Mouse (Mus musculus) MEL (cell line): Measurements from ENCODE around the gene Tab1. TPM values are rescaled to one million over a fixed set of nuclear protein-coding genes. Genes with fewer than 3 reads are reported as not detected.

Source experiments
- DNase-seq: peaks from one replicate; pipeline ENCODE4 v3.0.0; 2011; ENCODE audit warnings: low read depth, low spot score
- H3K27ac ChIP-seq: 2 replicates; pipeline ENCODE4 v1.5.1; 2012; ENCODE audit warnings: low read depth, mild to moderate bottlenecking, control low read depth, low read length, moderate library complexity; ENCODE audit not compliant: control insufficient read depth
- H3K27me3 ChIP-seq, 2 experiments: fragments of 150-350 bp in 1 of 2; sonication (generic) in 1 of 2; 2 replicates each; pipeline ENCODE4 v1.6.1; 2012; ENCODE audit warnings: low read length in 2 of 2, mild to moderate bottlenecking in 2 of 2, improper control_type of control experiment in 1 of 2, moderate library complexity in 1 of 2; ENCODE audit not compliant: insufficient read depth in 2 of 2, control insufficient read depth in 1 of 2
- H3K36me3 ChIP-seq, 2 experiments: 2 replicates each; pipeline ENCODE4 v1.6.1; 2012 to 2014; ENCODE audit warnings: low read length in 2 of 2, improper control_type of control experiment in 1 of 2, inconsistent platforms in 1 of 2, mild to moderate bottlenecking in 1 of 2; ENCODE audit not compliant: insufficient read depth in 2 of 2, control insufficient read depth in 1 of 2
- H3K4me1 ChIP-seq, 2 experiments: fragments of 150-350 bp in 1 of 2; sonication (generic) in 1 of 2; 2 replicates each; pipeline ENCODE4 v1.6.1; 2012; ENCODE audit warnings: low read length in 2 of 2, improper control_type of control experiment in 1 of 2, mild to moderate bottlenecking in 1 of 2; ENCODE audit not compliant: insufficient read depth in 2 of 2, control insufficient read depth in 1 of 2
- H3K4me3 ChIP-seq, 2 experiments: fragments of 150-350 bp in 1 of 2; sonication (generic) in 1 of 2; 2 replicates each; pipeline ENCODE4 v1.5.1; 2012; ENCODE audit warnings: low read depth in 2 of 2, low read length in 2 of 2, mild to moderate bottlenecking in 2 of 2, moderate library complexity in 2 of 2, control low read depth in 1 of 2, improper control_type of control experiment in 1 of 2; ENCODE audit not compliant: control insufficient read depth in 1 of 2, insufficient read depth in 1 of 2
- H3K79me2 ChIP-seq: 2 replicates; pipeline ENCODE4 v1.6.1; 2012; ENCODE audit warnings: mild to moderate bottlenecking, low read length, moderate library complexity; ENCODE audit not compliant: control insufficient read depth, poor library complexity, insufficient read depth
- H3K9ac ChIP-seq: 2 replicates; pipeline ENCODE4 v1.6.1; 2012; ENCODE audit warnings: low read depth, mild to moderate bottlenecking, control low read depth, low read length, moderate library complexity; ENCODE audit not compliant: control insufficient read depth, poor library complexity, severe bottlenecking
- H3K9me3 ChIP-seq: fragments of 150-350 bp; sonication (generic); replicated peaks from 2 replicates; pipeline ENCODE4 v1.6.1; 2012; ENCODE audit warnings: mild to moderate bottlenecking, low read length, improper control_type of control experiment, moderate library complexity; ENCODE audit not compliant: insufficient read depth
- CHD1 ChIP-seq: IDR thresholded peaks from 2 replicates; pipeline ENCODE4 v1.6.1; 2012; ENCODE audit warnings: low read depth, mild to moderate bottlenecking, inconsistent platforms, low read length, improper control_type of control experiment
- CHD2 ChIP-seq: IDR thresholded peaks from 2 replicates; pipeline ENCODE4 v1.6.1; 2011; ENCODE audit warnings: low read length, improper control_type of control experiment
- CTCF ChIP-seq, 3 experiments: IDR thresholded peaks in 2 of 3; conservative IDR thresholded peaks in 1 of 3; 2 replicates each; pipeline ENCODE4 v1.5.1; 2011 to 2012; ENCODE audit warnings: low read length in 3 of 3, low read depth in 2 of 3, mild to moderate bottlenecking in 2 of 3, improper control_type of control experiment in 1 of 3, inconsistent platforms in 1 of 3, mixed read lengths in 1 of 3, moderate library complexity in 1 of 3; ENCODE audit not compliant: control insufficient read depth in 1 of 3, insufficient read depth in 1 of 3, poor library complexity in 1 of 3, severe bottlenecking in 1 of 3
- E2F4 ChIP-seq: IDR thresholded peaks from 2 replicates; pipeline ENCODE4 v1.6.1; 2011; ENCODE audit warnings: low read depth, low read length, improper control_type of control experiment, borderline replicate concordance
- ELF1 ChIP-seq: IDR thresholded peaks from 2 replicates; pipeline ENCODE4 v1.6.1; 2014; ENCODE audit warnings: low read depth, mild to moderate bottlenecking, inconsistent platforms, low read length, improper control_type of control experiment, moderate library complexity
- ETS1 ChIP-seq: IDR thresholded peaks from 2 replicates; pipeline ENCODE4 v1.6.1; 2012; ENCODE audit warnings: low read depth, mild to moderate bottlenecking, inconsistent platforms, low read length, improper control_type of control experiment, moderate library complexity
- HCFC1 ChIP-seq: IDR thresholded peaks from 2 replicates; pipeline ENCODE4 v1.6.1; 2012; ENCODE audit warnings: low read depth, mild to moderate bottlenecking, inconsistent platforms, low read length, improper control_type of control experiment, moderate library complexity
- JUND ChIP-seq: IDR thresholded peaks from 2 replicates; pipeline ENCODE4 v1.6.1; 2011; ENCODE audit warnings: low read depth, mild to moderate bottlenecking, improper control_type of control experiment, low read length
- KAT2A ChIP-seq: conservative IDR thresholded peaks from 2 replicates; pipeline ENCODE4 v1.6.1; 2012; ENCODE audit warnings: low read depth, low read length, improper control_type of control experiment, inconsistent platforms
- MAX ChIP-seq: IDR thresholded peaks from 2 replicates; pipeline ENCODE4 v1.6.1; 2011; ENCODE audit warnings: low read length, improper control_type of control experiment
- MAZ ChIP-seq: IDR thresholded peaks from 2 replicates; pipeline ENCODE4 v1.6.1; 2012; ENCODE audit warnings: low read depth, mild to moderate bottlenecking, inconsistent platforms, low read length, improper control_type of control experiment
- MXI1 ChIP-seq: IDR thresholded peaks from 2 replicates; pipeline ENCODE4 v1.6.1; 2011; ENCODE audit warnings: mild to moderate bottlenecking, low read depth, low read length, improper control_type of control experiment
- MYB ChIP-seq: IDR thresholded peaks from 2 replicates; pipeline ENCODE4 v1.6.1; 2011; ENCODE audit warnings: mild to moderate bottlenecking, low read depth, low read length, improper control_type of control experiment
- POLR2A ChIP-seq, 2 experiments: IDR thresholded peaks; 2 replicates each; pipeline ENCODE4 v1.6.1; 2011 to 2012; ENCODE audit warnings: low read length in 2 of 2, mild to moderate bottlenecking in 2 of 2, control low read depth in 1 of 2, improper control_type of control experiment in 1 of 2, low read depth in 1 of 2, moderate library complexity in 1 of 2; ENCODE audit not compliant: control insufficient read depth in 1 of 2, insufficient read depth in 1 of 2, poor library complexity in 1 of 2
- POLR2AphosphoS5 ChIP-seq: IDR thresholded peaks from 2 replicates; pipeline ENCODE4 v1.6.1; 2012; ENCODE audit warnings: low read depth, borderline replicate concordance, mild to moderate bottlenecking, inconsistent platforms, low read length, moderate library complexity, mixed read lengths
- RAD21 ChIP-seq: IDR thresholded peaks from 2 replicates; pipeline ENCODE4 v1.6.1; 2011; ENCODE audit warnings: mild to moderate bottlenecking, low read depth, low read length, improper control_type of control experiment
- TBP ChIP-seq: IDR thresholded peaks from 2 replicates; pipeline ENCODE4 v1.8.0; 2011; ENCODE audit warnings: low read depth, low read length, improper control_type of control experiment
- ZC3H11A ChIP-seq: IDR thresholded peaks from 2 replicates; pipeline ENCODE4 v1.6.1; 2012; ENCODE audit warnings: low read depth, mild to moderate bottlenecking, inconsistent platforms, low read length, improper control_type of control experiment
- polyA plus RNA-seq, 2 experiments: library from polyadenylated mRNA; stranded (reverse) in 1 of 2; unstranded in 1 of 2; fragments of >175 nt in 1 of 2; fragments of >200 nt in 1 of 2; gene quantifications; 2 replicates each; pipeline versions ENCODE4 v1.2.1 to v1.2.4; 2012; ENCODE audit warnings: low replicate concordance in 2 of 2, low read depth in 1 of 2; ENCODE audit not compliant: insufficient read length in 2 of 2, insufficient read depth in 1 of 2, missing spikeins in 1 of 2
- total RNA-seq: library from RNA; depleted of rRNA; stranded (reverse); fragments of 300-350 nt; gene quantifications from 2 replicates; pipeline ENCODE4 v1.2.3, GENCODE M21; 2012

Gene Tab1
- total and polyA plus RNA-seq, 3 experiments, result 23.3 to 31.1 TPM; not detected in 1

DNA sequence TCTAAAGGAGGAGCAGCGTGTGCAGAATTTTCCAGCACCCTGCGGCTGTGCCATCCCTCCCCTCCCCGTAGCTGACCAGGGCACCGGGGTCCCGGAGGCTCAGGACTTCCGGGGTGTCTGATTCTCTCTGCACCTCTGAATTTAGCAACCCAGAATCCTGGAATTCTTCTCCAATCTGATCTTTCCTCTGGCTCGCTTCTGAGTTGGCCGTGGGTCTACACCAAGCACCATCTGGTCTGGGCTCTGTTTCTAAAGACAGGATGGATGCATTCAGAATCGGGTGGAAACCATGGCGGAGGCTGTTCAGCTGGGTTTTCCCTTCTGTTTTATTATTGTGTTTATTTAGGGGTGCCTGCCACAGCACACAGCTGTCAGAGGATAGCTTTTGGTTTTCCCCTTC, 32.1 kb upstream of the Tab1 start:
- Histone ChIP-seq H3K27ac (no peak overlapping the region), H3K4me1 (peaks cover 9 to 25% of the 10 kb centered on the region in 2 experiments; a peak in 3 of 4 replicates)

DNA sequence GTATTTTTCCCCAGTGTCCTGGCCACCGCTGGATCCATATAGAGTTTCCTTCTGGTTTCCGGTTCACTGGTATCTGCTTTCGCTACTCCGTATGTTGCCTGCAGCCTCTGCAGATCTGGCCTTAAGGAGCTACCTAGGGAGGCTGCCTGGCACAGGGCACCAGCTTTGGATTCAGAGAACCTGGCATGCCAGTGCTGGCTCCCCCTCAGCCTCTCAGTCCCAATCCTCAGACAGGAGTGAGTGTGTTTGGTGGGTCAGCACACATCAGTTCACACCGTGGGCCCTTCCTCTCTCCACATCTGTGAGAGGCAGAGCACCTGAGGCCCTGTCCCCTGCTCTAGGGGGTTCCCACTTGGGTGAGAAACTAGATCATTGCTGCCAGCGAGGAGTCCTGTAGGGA, 31.4 kb upstream of the Tab1 start:
- TF ChIP-seq CHD2 (no peak), ZC3H11A (no peak), RAD21 (no peak), KAT2A (no peak), E2F4 (no peak), CHD1 (no peak), MXI1 (no peak), MAZ (no peak), MYB (no peak), JUND (no peak), ELF1 (no peak), ETS1 (no peak), POLR2A (IDR thresholded peaks at IDR 0.05; ENCODE audit: control insufficient read depth in 1 of 2, insufficient read depth in 1 of 2, low read depth in 1 of 2, low read length in 2 of 2, poor library complexity in 1 of 2) (no peak), HCFC1 (no peak)
- H3K4me1 ChIP-seq, result peaks cover 5 to 19% of the 10 kb centered on the region in 2 experiments; a peak in 3 of 4 replicates

More for the DNA sequence above, 32.1 kb upstream of the Tab1 start:
- Histone ChIP-seq H3K9me3 (no peaks in the 10 kb centered on the region), H3K27me3 (no peaks in the 10 kb centered on the region), H3K79me2 (peaks cover 4% of the 10 kb centered on the region; the same call in 1 of the 2 replicates), H3K9ac (no peak overlapping the region), H3K36me3 (peaks cover 0 to 18% of the 10 kb centered on the region in 2 experiments; a peak in 2 of 4 replicates), H3K4me3 (no peak overlapping the region)
- TF ChIP-seq JUND (no peak), POLR2AphosphoS5 (no peak), E2F4 (no peak)
- no peak for DNase-seq

DNA sequence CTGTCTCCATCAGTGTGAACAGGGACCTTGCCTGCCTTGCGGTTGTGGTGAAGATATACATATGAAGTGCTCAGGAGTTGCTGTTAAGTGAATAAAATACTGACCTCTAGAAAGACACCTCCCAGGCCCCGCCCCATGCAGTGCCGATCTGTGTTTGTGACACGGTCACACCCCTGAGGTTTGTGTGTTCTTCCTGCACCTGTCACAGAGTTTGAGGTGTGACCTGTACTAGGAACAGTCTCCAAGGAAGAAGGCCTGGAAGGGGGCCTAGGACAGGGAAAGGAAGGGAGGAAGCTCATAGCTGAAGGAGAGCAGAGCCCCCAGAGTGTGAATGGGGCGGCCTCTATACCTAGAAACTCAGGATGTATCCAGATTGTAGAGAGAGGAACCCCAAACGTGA, 30.4 kb upstream of the Tab1 start:
- H3K4me1 ChIP-seq, result peaks cover 2 to 13% of the 10 kb centered on the region in 2 experiments; a peak in 3 of 4 replicates
- H3K27me3 ChIP-seq, result no peaks in the 10 kb centered on the region
- peaks cover 0 to 8% of the 10 kb centered on the region in 2 experiments; a peak in 2 of 4 replicates for H3K36me3 ChIP-seq
- DNase-seq, result no peak
- no peak for TF ChIP-seq KAT2A
- no peak for TF ChIP-seq ZC3H11A
- no peak for TF ChIP-seq MAX
- no peak for TF ChIP-seq RAD21
- TF ChIP-seq POLR2AphosphoS5, result no peak
- no peak for TF ChIP-seq TBP
- TF ChIP-seq CTCF (IDR thresholded peaks at IDR 0.05 in 2 of 3, conservative IDR thresholded peaks at IDR 0.05 in 1 of 3; ENCODE audit: control insufficient read depth in 1 of 3, insufficient read depth in 1 of 3, low read depth in 2 of 3, low read length in 3 of 3, poor library complexity in 1 of 3, severe bottlenecking in 1 of 3), result no peak
- TF ChIP-seq CHD2, result no peak
- no peak for TF ChIP-seq ELF1
- H3K4me3 ChIP-seq, result no peak overlapping the region
- no peak overlapping the region for H3K27ac ChIP-seq
- no peaks in the 10 kb centered on the region for H3K9me3 ChIP-seq
- H3K9ac ChIP-seq, result no peak overlapping the region
- H3K79me2 ChIP-seq, result no peaks in the 10 kb centered on the region

More for the DNA sequence above, 31.4 kb upstream of the Tab1 start:
- peaks cover 0 to 12% of the 10 kb centered on the region in 2 experiments; a peak in 2 of 4 replicates for H3K36me3 ChIP-seq
- no peak for DNase-seq
- H3K27ac ChIP-seq, result no peak overlapping the region
- no peak overlapping the region for H3K9ac ChIP-seq
- no peaks in the 10 kb centered on the region for H3K9me3 ChIP-seq
- H3K4me3 ChIP-seq, result no peak overlapping the region
- H3K79me2 ChIP-seq, result peaks cover 1% of the 10 kb centered on the region; the same call in 1 of the 2 replicates
- no peaks in the 10 kb centered on the region for H3K27me3 ChIP-seq
